Mouse (Mus musculus) cerebellum, postnatal 14 days (tissue): ENCODE results near the gene Olfr25.

ENCODE experiments used
- DNase-seq, 2 experiments: peaks; one replicate each; pipeline ENCODE4 v3.0.0; 2021; ENCODE audit warnings: mixed read lengths in 2 of 2

Olfr25 gene

DNA sequence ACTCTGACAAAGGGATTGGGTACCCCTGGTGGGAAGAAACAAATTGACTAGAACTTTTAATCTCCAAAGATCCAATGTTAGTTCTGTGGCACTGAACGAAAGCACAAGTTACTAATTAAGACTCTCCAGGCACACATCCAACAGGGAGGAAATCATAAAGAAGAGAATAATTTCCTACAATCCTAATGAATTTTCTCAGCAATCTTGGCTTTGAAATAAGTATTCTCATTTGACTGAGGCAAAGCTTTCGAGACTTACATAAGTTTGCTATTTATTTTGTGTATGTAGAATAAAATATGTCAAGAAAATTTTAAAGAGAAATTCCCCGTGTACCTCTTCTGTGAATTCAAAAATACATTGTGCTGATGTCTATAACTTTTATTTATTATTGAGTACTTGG, at the start of gene Olfr25:
Gene Olfr25, plus strand, starts transcription at position 301 of the 400 bp plus-strand sequence.
- DNase-seq: no peak

GRCm38 (mm10) chr9:38290807-38291206, 38.1 kb upstream of the Olfr25 start, which contains the start of gene Olfr896-ps1:
TSS of gene Olfr896-ps1 (plus strand) at chr9:38291107.
- no peak for DNase-seq

GRCm38 (mm10) chr9:38348111-38348510, 19.3 kb downstream of the Olfr25 start, which contains the start of gene Olfr898:
TSS of gene Olfr898 (plus strand) at chr9:38348411.
- no peak for DNase-seq

DNA sequence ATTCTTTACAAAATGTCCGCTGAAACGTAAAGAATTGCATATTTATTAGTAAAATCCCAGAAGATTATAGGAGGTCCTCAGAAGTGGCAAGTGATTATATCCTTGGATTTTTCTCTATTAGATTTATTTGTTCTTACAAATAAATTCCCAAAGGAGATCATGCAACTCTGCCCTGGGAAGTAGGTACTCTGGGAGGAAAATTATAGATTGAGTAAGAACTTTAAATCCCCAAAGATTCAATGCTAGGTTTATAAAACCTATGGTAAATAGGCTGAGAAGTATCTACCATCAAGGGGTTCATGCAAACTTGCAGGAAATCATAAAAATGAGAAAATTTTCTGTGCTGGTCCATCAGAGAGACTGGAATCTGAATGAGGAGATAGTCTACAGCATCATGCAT, 37.7 kb downstream of the Olfr25 start, which contains the start of gene Olfr250:
Gene Olfr250, plus strand, starts transcription at position 301 of the 400 bp plus-strand sequence.
- no peak for DNase-seq

GRCm38 (mm10) chr9:38376786-38377185, 47.9 kb downstream of the Olfr25 start, which contains the start of gene Olfr251:
TSS of gene Olfr251 (plus strand) at chr9:38377086.
- DNase-seq: no peak
